Mouse (Mus musculus): Measurements from ENCODE around the gene Nfib. TPM values are rescaled to one million over a fixed set of nuclear protein-coding genes. Genes with fewer than 3 reads are reported as not detected.

The Nfib gene
- polyA plus RNA-seq, 1 experiment from 2014 or later = 58.4 TPM

GRCm38 (mm10) chr4:82528978-82529377, 176.6 kb downstream of the Nfib start:
- 76% methylated on average over 2 of the region's 2 CpGs for WGBS
- Histone ChIP-seq H3K36me3 (no peaks in the 10 kb centered on the region), H3K4me2 (replicated peaks) (no peak overlapping the region), H3K4me3 (no peak overlapping the region), H3K9me3 (replicated peaks) (no peaks in the 10 kb centered on the region), H3K9ac (no peak overlapping the region), H3K27ac (no peak overlapping the region), H3K4me1 (peaks cover 28% of the 10 kb centered on the region), H3K27me3 (no peaks in the 10 kb centered on the region)
- no peak for ATAC-seq (ENCODE audit: low FRiP score)

GRCm38 (mm10) chr4:82519935-82520334, 185.6 kb downstream of the Nfib start:
- WGBS = 89% methylated on average over 4 of the region's 4 CpGs
- no peak overlapping the region for H3K9ac ChIP-seq
- H3K4me3 ChIP-seq = no peak overlapping the region
- no peak overlapping the region for H3K27ac ChIP-seq
- no peaks in the 10 kb centered on the region for H3K36me3 ChIP-seq
- no peaks in the 10 kb centered on the region for H3K4me1 ChIP-seq
- no peaks in the 10 kb centered on the region for H3K27me3 ChIP-seq
- no peaks in the 10 kb centered on the region for H3K9me3 ChIP-seq (replicated peaks)
- H3K4me2 ChIP-seq (replicated peaks) = no peak overlapping the region
- ATAC-seq (ENCODE audit: low FRiP score) = no peak

- H3K9ac ChIP-seq = no peak overlapping the region
- peaks cover 2% of the 10 kb centered on the region; the same call in 1 of the 2 replicates for H3K4me1 ChIP-seq
Observed at GRCm38 (mm10) chr4:82518132-82518531, 187.4 kb downstream of the Nfib start.

GRCm38 (mm10) chr4:82517311-82517710, 188.2 kb downstream of the Nfib start:
- no peaks in the 10 kb centered on the region for H3K27me3 ChIP-seq
- ATAC-seq (ENCODE audit: low FRiP score) = no peak
- peaks cover 4% of the 10 kb centered on the region for H3K4me1 ChIP-seq
- no peak overlapping the region for H3K27ac ChIP-seq
- H3K4me3 ChIP-seq = no peak overlapping the region
- H3K4me2 ChIP-seq (replicated peaks) = no peak overlapping the region
- no peaks in the 10 kb centered on the region for H3K36me3 ChIP-seq
- no peak overlapping the region for H3K9ac ChIP-seq
- 82% methylated on average over 7 of the region's 7 CpGs for WGBS
- no peaks in the 10 kb centered on the region for H3K9me3 ChIP-seq (replicated peaks)

More at GRCm38 (mm10) chr4:82518132-82518531, 187.4 kb downstream of the Nfib start:
- Histone ChIP-seq H3K4me2 (replicated peaks) (no peak overlapping the region), H3K36me3 (no peaks in the 10 kb centered on the region), H3K27ac (no peak overlapping the region), H3K27me3 (no peaks in the 10 kb centered on the region), H3K4me3 (no peak overlapping the region), H3K9me3 (replicated peaks) (no peaks in the 10 kb centered on the region)
- WGBS = 90% methylated on average over 1 of the region's 1 CpGs
- no peak for ATAC-seq (ENCODE audit: low FRiP score)

GRCm38 (mm10) chr4:82516211-82516795, 189.2 kb downstream of the Nfib start:
- ATAC-seq (ENCODE audit: low FRiP score) = no peak

GRCm38 (mm10) chr4:82514921-82515320, 190.6 kb downstream of the Nfib start:
- Histone ChIP-seq H3K9me3 (replicated peaks) (no peaks in the 10 kb centered on the region), H3K27ac (no peak overlapping the region), H3K27me3 (no peaks in the 10 kb centered on the region), H3K9ac (no peak overlapping the region), H3K4me1 (peaks cover 18% of the 10 kb centered on the region), H3K36me3 (no peaks in the 10 kb centered on the region), H3K4me2 (replicated peaks) (no peak overlapping the region), H3K4me3 (no peak overlapping the region)
- WGBS = 86% methylated on average over 8 of the region's 8 CpGs
- ATAC-seq (ENCODE audit: low FRiP score) = no peak

More at GRCm38 (mm10) chr4:82516211-82516795, 189.2 kb downstream of the Nfib start:
- H3K9ac ChIP-seq = no peak overlapping the region
- H3K4me2 ChIP-seq (replicated peaks) = no peak overlapping the region
- H3K36me3 ChIP-seq = no peaks in the 10 kb centered on the region
- H3K27me3 ChIP-seq = no peaks in the 10 kb centered on the region
- no peak overlapping the region for H3K4me3 ChIP-seq
- peaks cover 11% of the 10 kb centered on the region for H3K4me1 ChIP-seq
- 84% methylated on average over 6 of the region's 6 CpGs for WGBS
- H3K27ac ChIP-seq = no peak overlapping the region
- no peaks in the 10 kb centered on the region for H3K9me3 ChIP-seq (replicated peaks)

- no peak overlapping the region for H3K9ac ChIP-seq
- no peaks in the 10 kb centered on the region for H3K9me3 ChIP-seq (replicated peaks)
- no peak overlapping the region for H3K27ac ChIP-seq
- peaks cover 23% of the 10 kb centered on the region for H3K4me1 ChIP-seq
- ATAC-seq (ENCODE audit: low FRiP score) = no peak
- H3K4me3 ChIP-seq = no peak overlapping the region
- H3K36me3 ChIP-seq = no peaks in the 10 kb centered on the region
- WGBS = 73% methylated on average over 1 of the region's 1 CpGs
- no peaks in the 10 kb centered on the region for H3K27me3 ChIP-seq
- H3K4me2 ChIP-seq (replicated peaks) = no peak overlapping the region
Observed at GRCm38 (mm10) chr4:82514373-82514772, 191.2 kb downstream of the Nfib start.

GRCm38 (mm10) chr4:82513426-82513750, 192.2 kb downstream of the Nfib start:
- H3K27me3 ChIP-seq = no peaks in the 10 kb centered on the region
- H3K9me3 ChIP-seq (replicated peaks) = no peaks in the 10 kb centered on the region
- peak overlapping the region; percentile 48 for H3K4me3 ChIP-seq
- peak overlapping the region; percentile 65 for H3K9ac ChIP-seq
- peak overlapping the region; percentile 95 for H3K4me2 ChIP-seq (replicated peaks)
- H3K4me1 ChIP-seq = peaks cover 28% of the 10 kb centered on the region
- H3K27ac ChIP-seq = peak overlapping the region; percentile 91; the same call in 1 of the 2 replicates
- ATAC-seq (ENCODE audit: low FRiP score) = no peak; the same call in 1 of the 2 replicates
- under 1% methylated on average over 14 of the region's 14 CpGs for WGBS
- H3K36me3 ChIP-seq = no peaks in the 10 kb centered on the region

- peak overlapping the region; percentile 48 for H3K4me3 ChIP-seq
- H3K36me3 ChIP-seq = no peaks in the 10 kb centered on the region
- no peaks in the 10 kb centered on the region for H3K27me3 ChIP-seq
- peaks cover 29% of the 10 kb centered on the region for H3K4me1 ChIP-seq
- peak overlapping the region; percentile 65 for H3K9ac ChIP-seq
- H3K9me3 ChIP-seq (replicated peaks) = no peaks in the 10 kb centered on the region
- H3K27ac ChIP-seq = peak overlapping the region; percentile 91
- WGBS = under 1% methylated on average over 34 of the region's 63 CpGs
- H3K4me2 ChIP-seq (replicated peaks) = peak overlapping the region; percentile 95
- peak; percentile 97 for ATAC-seq (ENCODE audit: low FRiP score)
Observed at GRCm38 (mm10) chr4:82512743-82513425, 192.7 kb downstream of the Nfib start.

- H3K27me3 ChIP-seq = no peaks in the 10 kb centered on the region
- H3K27ac ChIP-seq = peak overlapping the region; percentile 91
- H3K9ac ChIP-seq = peak overlapping the region; percentile 65
- H3K4me1 ChIP-seq = peaks cover 34% of the 10 kb centered on the region
- H3K36me3 ChIP-seq = no peaks in the 10 kb centered on the region
- H3K4me3 ChIP-seq = peak overlapping the region; percentile 48
- H3K4me2 ChIP-seq (replicated peaks) = peak overlapping the region; percentile 95
- no peaks in the 10 kb centered on the region for H3K9me3 ChIP-seq (replicated peaks)
- under 1% methylated on average over 13 of the region's 13 CpGs for WGBS
- no peak for ATAC-seq (ENCODE audit: low FRiP score)
Observed at GRCm38 (mm10) chr4:82512335-82512734, 193.2 kb downstream of the Nfib start.

- H3K9me3 ChIP-seq (replicated peaks) = no peaks in the 10 kb centered on the region
- peaks cover 38% of the 10 kb centered on the region for H3K4me1 ChIP-seq
- H3K4me2 ChIP-seq (replicated peaks) = peak overlapping the region; percentile 95
- ATAC-seq (ENCODE audit: low FRiP score) = peak; percentile 23
- no peaks in the 10 kb centered on the region for H3K27me3 ChIP-seq
- no peaks in the 10 kb centered on the region for H3K36me3 ChIP-seq
- under 1% methylated on average over 8 of the region's 8 CpGs for WGBS
- peak overlapping the region; percentile 91 for H3K27ac ChIP-seq
- peak overlapping the region; percentile 48 for H3K4me3 ChIP-seq
- H3K9ac ChIP-seq = peak overlapping the region; percentile 44
Observed at GRCm38 (mm10) chr4:82511524-82511923, 194.0 kb downstream of the Nfib start.

- 4% methylated on average over 16 of the region's 16 CpGs for WGBS
- no peaks in the 10 kb centered on the region for H3K36me3 ChIP-seq
- ATAC-seq (ENCODE audit: low FRiP score) = no peak
- H3K4me1 ChIP-seq = peaks cover 38% of the 10 kb centered on the region
- 0 out of 2 replicates have a peak overlapping the region, but pooled peaks have one; percentile 8 for H3K4me3 ChIP-seq
- H3K9me3 ChIP-seq (replicated peaks) = no peaks in the 10 kb centered on the region
- no peaks in the 10 kb centered on the region for H3K27me3 ChIP-seq
- no peak overlapping the region for H3K9ac ChIP-seq
- peak overlapping the region; percentile 95 for H3K4me2 ChIP-seq (replicated peaks)
- peak overlapping the region; percentile 91 for H3K27ac ChIP-seq
Observed at GRCm38 (mm10) chr4:82511001-82511513, 194.5 kb downstream of the Nfib start.
